Mouse (Mus musculus) kidney, embryonic 15.5 days (tissue): ENCODE results near the gene Lamb1. TPM values are rescaled to one million over a fixed set of nuclear protein-coding genes. Genes with fewer than 3 reads are reported as not detected.
A peak's percentile ranks its signal among the peaks of the same experiment; 100 is the strongest.

Experiments
- ATAC-seq: fragments of 200-750 bp; cut with Nextera tagmentation; replicated peaks from 2 replicates; pipeline ENCODE4 v1.8.0; 2017; ENCODE audit warnings: moderate TSS enrichment; ENCODE audit not compliant: low FRiP score
- H3K27ac ChIP-seq: fragments of 300-500 bp; sonication (generic); 2 replicates; pipeline ENCODE4 v1.5.1; 2015; ENCODE audit warnings: mild to moderate bottlenecking, inconsistent platforms
- H3K27me3 ChIP-seq: fragments of 300-500 bp; sonication (generic); 2 replicates; pipeline ENCODE4 v1.6.1; 2015; ENCODE audit warnings: inconsistent platforms
- H3K36me3 ChIP-seq: fragments of 300-500 bp; sonication (generic); 2 replicates; pipeline ENCODE4 v1.6.1; 2015; ENCODE audit warnings: inconsistent platforms
- H3K4me1 ChIP-seq: fragments of 300-500 bp; sonication (generic); 2 replicates; pipeline ENCODE4 v1.6.1; 2015; ENCODE audit warnings: inconsistent platforms
- H3K4me2 ChIP-seq: fragments of 300-500 bp; sonication (generic); 2 replicates; pipeline ENCODE4 v1.6.1; 2015; ENCODE audit warnings: moderate library complexity, mild to moderate bottlenecking, inconsistent platforms
- H3K4me3 ChIP-seq: fragments of 300-500 bp; sonication (generic); replicated peaks from 2 replicates; pipeline ENCODE4 v1.5.1; 2015; ENCODE audit warnings: mild to moderate bottlenecking, inconsistent platforms
- H3K9ac ChIP-seq: fragments of 300-500 bp; sonication (generic); 2 replicates; pipeline ENCODE4 v1.6.1; 2015; ENCODE audit warnings: mild to moderate bottlenecking, inconsistent platforms
- H3K9me3 ChIP-seq: fragments of 300-500 bp; sonication (generic); replicated peaks from 2 replicates; pipeline ENCODE4 v1.6.1; 2016; ENCODE audit warnings: inconsistent platforms
- WGBS: fragments of 180-500 bp; shearing (Covaris S2); methylation state at CpG from one replicate; pipeline ENCODE4 v1.1.7; 2015; ENCODE audit warnings: mixed read lengths; 5-methylcytosine and 5-hydroxymethylcytosine counted together
- polyA plus RNA-seq: library from polyadenylated mRNA; unstranded; fragments of >200 nt; fragmentation: Nextera tagmentation; extraction: Ambion mirVana; gene quantifications from 2 replicates; pipeline ENCODE4 v1.2.1, GENCODE M21; 2015

Gene Lamb1
- polyA plus RNA-seq, 1 experiment from 2014 or later: 144 TPM

GRCm38 (mm10) chr12:31256121-31256903 is 8.7 kb upstream of the Lamb1 start:
- peaks cover 24% of the 10 kb centered on the region for H3K4me1 ChIP-seq
- H3K9ac ChIP-seq: no peak overlapping the region
- H3K4me3 ChIP-seq: no peak overlapping the region
- peak; percentile 91 for ATAC-seq
- no peaks in the 10 kb centered on the region for H3K27me3 ChIP-seq
- H3K4me2 ChIP-seq: no peak overlapping the region
- H3K27ac ChIP-seq: peak overlapping the region; percentile 87
- no peaks in the 10 kb centered on the region for H3K9me3 ChIP-seq
- no peaks in the 10 kb centered on the region for H3K36me3 ChIP-seq
- WGBS: 58% methylated on average over 9 of the region's 9 CpGs

- Histone ChIP-seq H3K36me3 (no peaks in the 10 kb centered on the region), H3K9me3 (no peaks in the 10 kb centered on the region), H3K4me1 (peaks cover 41% of the 10 kb centered on the region), H3K27ac (no peak overlapping the region), H3K4me3 (no peak overlapping the region), H3K4me2 (no peak overlapping the region), H3K27me3 (no peaks in the 10 kb centered on the region), H3K9ac (no peak overlapping the region)
- no peak for ATAC-seq
- 79% methylated on average over 3 of the region's 3 CpGs for WGBS
These were observed 3.2 kb upstream of the Lamb1 start for GRCm38 (mm10) chr12:31261882-31262281.

- Histone ChIP-seq H3K27ac (peak overlapping the region; percentile 95), H3K4me3 (peak overlapping the region; percentile 75), H3K9me3 (no peaks in the 10 kb centered on the region), H3K9ac (no peak overlapping the region), H3K4me2 (peak overlapping the region; percentile 81), H3K36me3 (peaks cover 6% of the 10 kb centered on the region), H3K4me1 (peaks cover 55% of the 10 kb centered on the region), H3K27me3 (no peaks in the 10 kb centered on the region)
- 32% methylated on average over 7 of the region's 7 CpGs for WGBS
- ATAC-seq: peak; percentile 55
These were observed 1.1 kb upstream of the Lamb1 start for GRCm38 (mm10) chr12:31263921-31264320.

GRCm38 (mm10) chr12:31265722-31266431 is 843 bp downstream of the Lamb1 start:
- peak overlapping the region; percentile 81 for H3K4me2 ChIP-seq
- peak overlapping the region; percentile 75 for H3K4me3 ChIP-seq
- peak overlapping the region; percentile 76 for H3K9ac ChIP-seq
- H3K27me3 ChIP-seq: no peaks in the 10 kb centered on the region
- under 1% methylated on average over 50 of the region's 50 CpGs for WGBS
- H3K36me3 ChIP-seq: peaks cover 23% of the 10 kb centered on the region
- peaks cover 74% of the 10 kb centered on the region for H3K4me1 ChIP-seq
- peak overlapping the region; percentile 95 for H3K27ac ChIP-seq
- ATAC-seq: no peak
- H3K9me3 ChIP-seq: no peaks in the 10 kb centered on the region

- no peaks in the 10 kb centered on the region for H3K9me3 ChIP-seq
- H3K9ac ChIP-seq: peak overlapping the region; percentile 76
- H3K27me3 ChIP-seq: no peaks in the 10 kb centered on the region
- peak overlapping the region; percentile 81 for H3K4me2 ChIP-seq
- WGBS: 3% methylated on average over 15 of the region's 15 CpGs
- H3K4me1 ChIP-seq: peaks cover 82% of the 10 kb centered on the region
- no peak for ATAC-seq
- H3K27ac ChIP-seq: peak overlapping the region; percentile 95
- peak overlapping the region; percentile 75 for H3K4me3 ChIP-seq
- peaks cover 28% of the 10 kb centered on the region for H3K36me3 ChIP-seq
These were observed 1.7 kb downstream of the Lamb1 start for GRCm38 (mm10) chr12:31266686-31267085.

GRCm38 (mm10) chr12:31267363-31267762 is 2.3 kb downstream of the Lamb1 start:
- peak overlapping the region; percentile 75 for H3K4me3 ChIP-seq
- ATAC-seq: no peak
- H3K9ac ChIP-seq: peak overlapping the region; percentile 19
- H3K9me3 ChIP-seq: no peaks in the 10 kb centered on the region
- WGBS: 14% methylated on average over 4 of the region's 4 CpGs
- H3K4me1 ChIP-seq: peaks cover 82% of the 10 kb centered on the region
- peak overlapping the region; percentile 81 for H3K4me2 ChIP-seq
- peaks cover 35% of the 10 kb centered on the region for H3K36me3 ChIP-seq
- H3K27ac ChIP-seq: no peak overlapping the region; the same call in 1 of the 2 replicates
- no peaks in the 10 kb centered on the region for H3K27me3 ChIP-seq

- H3K9ac ChIP-seq: peak overlapping the region; percentile 19; the same call in 1 of the 2 replicates
- no peaks in the 10 kb centered on the region for H3K27me3 ChIP-seq
- H3K9me3 ChIP-seq: no peaks in the 10 kb centered on the region
- H3K4me3 ChIP-seq: peak overlapping the region; percentile 75
- H3K27ac ChIP-seq: peak overlapping the region; percentile 65
- H3K4me1 ChIP-seq: peaks cover 82% of the 10 kb centered on the region
- peaks cover 45% of the 10 kb centered on the region for H3K36me3 ChIP-seq
- ATAC-seq: no peak
- H3K4me2 ChIP-seq: peak overlapping the region; percentile 81
- 32% methylated on average over 3 of the region's 3 CpGs for WGBS
These were observed 3.3 kb downstream of the Lamb1 start for GRCm38 (mm10) chr12:31268315-31268714.

GRCm38 (mm10) chr12:31269020-31269597 is 4.1 kb downstream of the Lamb1 start:
- Histone ChIP-seq H3K4me2 (peak overlapping the region; percentile 81), H3K36me3 (peaks cover 52% of the 10 kb centered on the region), H3K4me1 (peaks cover 75% of the 10 kb centered on the region), H3K27ac (peak overlapping the region; percentile 65), H3K27me3 (no peaks in the 10 kb centered on the region), H3K9ac (no peak overlapping the region), H3K9me3 (no peaks in the 10 kb centered on the region), H3K4me3 (peak overlapping the region; percentile 17; the same call in 1 of the 2 replicates)
- WGBS: 21% methylated on average over 12 of the region's 12 CpGs
- ATAC-seq: peak; percentile 79

GRCm38 (mm10) chr12:31270361-31270760 is 5.3 kb downstream of the Lamb1 start:
- Histone ChIP-seq H3K4me2 (peak overlapping the region; percentile 53), H3K36me3 (peaks cover 65% of the 10 kb centered on the region), H3K9me3 (no peaks in the 10 kb centered on the region), H3K4me3 (peak overlapping the region; percentile 16; the same call in 1 of the 2 replicates), H3K27ac (peak overlapping the region; percentile 86), H3K4me1 (peaks cover 73% of the 10 kb centered on the region), H3K27me3 (no peaks in the 10 kb centered on the region), H3K9ac (no peak overlapping the region)
- WGBS: 81% methylated on average over 10 of the region's 10 CpGs
- no peak for ATAC-seq

- H3K4me1 ChIP-seq: peaks cover 77% of the 10 kb centered on the region
- ATAC-seq: no peak
- peaks cover 69% of the 10 kb centered on the region for H3K36me3 ChIP-seq
These were observed 5.7 kb downstream of the Lamb1 start for GRCm38 (mm10) chr12:31270776-31271175.

GRCm38 (mm10) chr12:31271361-31272011 is 6.5 kb downstream of the Lamb1 start:
- no peaks in the 10 kb centered on the region for H3K9me3 ChIP-seq
- peak overlapping the region; percentile 16 for H3K4me3 ChIP-seq
- H3K27me3 ChIP-seq: no peaks in the 10 kb centered on the region
- 9% methylated on average over 16 of the region's 16 CpGs for WGBS
- peak overlapping the region; percentile 53 for H3K4me2 ChIP-seq
- peaks cover 76% of the 10 kb centered on the region for H3K36me3 ChIP-seq
- ATAC-seq: peak; percentile 68
- H3K4me1 ChIP-seq: peaks cover 76% of the 10 kb centered on the region
- peak overlapping the region; percentile 86 for H3K27ac ChIP-seq
- no peak overlapping the region for H3K9ac ChIP-seq

More at GRCm38 (mm10) chr12:31270776-31271175, 5.7 kb downstream of the Lamb1 start:
- H3K9ac ChIP-seq: no peak overlapping the region
- peak overlapping the region; percentile 53 for H3K4me2 ChIP-seq
- no peaks in the 10 kb centered on the region for H3K27me3 ChIP-seq
- no peaks in the 10 kb centered on the region for H3K9me3 ChIP-seq
- WGBS: 56% methylated on average over 5 of the region's 5 CpGs
- H3K27ac ChIP-seq: peak overlapping the region; percentile 86
- H3K4me3 ChIP-seq: peak overlapping the region; percentile 16
